Mouse (Mus musculus) retina, embryonic 14.5 days (tissue): ENCODE measurements around the gene Atp2a3.

Experiments
- DNase-seq: peaks from one replicate; pipeline ENCODE4 v3.0.0-alpha.2; 2015; ENCODE audit warnings: low spot score

Atp2a3 gene

GRCm38 (mm10) chr11:73037691-73038090 lies 76.7 kb downstream of the Atp2a3 start:
- DNase-seq, result no peak

- peak; percentile 84 for DNase-seq
These were observed 78.3 kb downstream of the Atp2a3 start for GRCm38 (mm10) chr11:73039102-73039799.
